Mouse (Mus musculus) liver, postnatal 0 days (tissue): Measurements from ENCODE around the gene Gm49394. TPM values are rescaled to one million over a fixed set of nuclear protein-coding genes. Genes with fewer than 3 reads are reported as not detected.

Experiments
- ATAC-seq: fragments of 200-750 bp; cut with Nextera tagmentation; 2 replicates; pipeline ENCODE4 v1.8.0; 2017; ENCODE audit warnings: mild to moderate bottlenecking, moderate library complexity
- DNase-seq: peaks from one replicate; pipeline ENCODE4 v3.0.0-alpha.2; 2016
- H3K27ac ChIP-seq: fragments of 300-500 bp; sonication (generic); 2 replicates; pipeline ENCODE4 v1.5.1; 2014; ENCODE audit warnings: antibody characterized with exemption, moderate library complexity, mild to moderate bottlenecking, low read depth
- H3K27me3 ChIP-seq: fragments of 300-500 bp; sonication (generic); 2 replicates; pipeline ENCODE4 v1.6.1; 2014; ENCODE audit warnings: low read length, control low read depth, mixed read lengths; ENCODE audit not compliant: insufficient read depth
- H3K36me3 ChIP-seq: fragments of 300-500 bp; sonication (generic); replicated peaks from 2 replicates; pipeline ENCODE4 v1.6.1; 2014; ENCODE audit warnings: mild to moderate bottlenecking, control low read depth, low read length, moderate library complexity, mixed read lengths; ENCODE audit not compliant: insufficient read depth
- H3K4me1 ChIP-seq: fragments of 300-500 bp; sonication (generic); 2 replicates; pipeline ENCODE4 v1.6.1; 2014; ENCODE audit warnings: antibody characterized with exemption, mild to moderate bottlenecking, control low read depth; ENCODE audit not compliant: insufficient read depth
- H3K4me2 ChIP-seq: fragments of 300-500 bp; sonication (generic); 2 replicates; pipeline ENCODE4 v1.6.1; 2014; ENCODE audit warnings: low read depth, mild to moderate bottlenecking, low read length, moderate library complexity, mixed read lengths
- H3K4me3 ChIP-seq: fragments of 300-500 bp; sonication (generic); 2 replicates; pipeline ENCODE4 v1.5.1; 2014; ENCODE audit warnings: low read depth, low read length
- H3K9ac ChIP-seq: fragments of 300-500 bp; sonication (generic); replicated peaks from 2 replicates; pipeline ENCODE4 v1.6.1; 2014; ENCODE audit warnings: mild to moderate bottlenecking, moderate library complexity
- H3K9me3 ChIP-seq: fragments of 300-500 bp; sonication (generic); 2 replicates; pipeline ENCODE4 v1.6.1; 2016; ENCODE audit warnings: mild to moderate bottlenecking, control low read depth, low read length, mixed read lengths
- CTCF ChIP-seq: sonication (generic); IDR thresholded peaks from 2 replicates; pipeline ENCODE4 v1.5.1; 2016; ENCODE audit warnings: antibody characterized with exemption, low read depth
- EP300 ChIP-seq: IDR thresholded peaks from 2 replicates; pipeline ENCODE4 v1.6.1; 2016; ENCODE audit warnings: antibody characterized with exemption, low read depth, mild to moderate bottlenecking
- WGBS: fragments of 180-500 bp; shearing (Covaris S2); extraction: QIAGEN DNeasy Blood & Tissue Kit; methylation state at CpG from one replicate; pipeline ENCODE4 v1.1.7; 2014; ENCODE audit not compliant: insufficient replicate concordance; 5-methylcytosine and 5-hydroxymethylcytosine counted together
- polyA plus RNA-seq: library from polyadenylated mRNA; unstranded; fragments of >200 nt; fragmentation: Nextera tagmentation; extraction: Ambion mirVana; gene quantifications from 2 replicates; pipeline ENCODE4 v1.2.1, GENCODE M21; 2015

The Gm49394 gene
- polyA plus RNA-seq, 1 experiment from 2014 or later, result 0.04 TPM

- Histone ChIP-seq H3K4me3 (peak overlapping the region; percentile 52), H3K27ac (peak overlapping the region; percentile 83), H3K9ac (peak overlapping the region; percentile 59), H3K4me2 (peak overlapping the region; percentile 62), H3K9me3 (no peaks in the 10 kb centered on the region), H3K27me3 (peaks cover 96% of the 10 kb centered on the region), H3K36me3 (no peaks in the 10 kb centered on the region), H3K4me1 (no peaks in the 10 kb centered on the region; the same call in 1 of the 2 replicates)
- no peak for TF ChIP-seq EP300
- no peak for TF ChIP-seq CTCF
- WGBS, result 3% methylated on average over 25 of the region's 25 CpGs
- DNase-seq (no peak), ATAC-seq (no peak)
These were observed 8.7 kb downstream of the Gm49394 start for GRCm38 (mm10) chr7:142661046-142661445.

- Histone ChIP-seq H3K27ac (peak overlapping the region; percentile 83), H3K4me3 (peak overlapping the region; percentile 52), H3K9me3 (no peaks in the 10 kb centered on the region), H3K4me1 (no peaks in the 10 kb centered on the region; the same call in 1 of the 2 replicates), H3K36me3 (no peaks in the 10 kb centered on the region), H3K9ac (peak overlapping the region; percentile 59), H3K27me3 (peaks cover 94% of the 10 kb centered on the region), H3K4me2 (peak overlapping the region; percentile 62)
- no peak for ATAC-seq
- no peak for TF ChIP-seq EP300
- TF ChIP-seq CTCF, result no peak
- WGBS, result under 1% methylated on average over 29 of the region's 29 CpGs
- no peak for DNase-seq
These were observed 9.1 kb downstream of the Gm49394 start for GRCm38 (mm10) chr7:142660651-142660945.

DNA sequence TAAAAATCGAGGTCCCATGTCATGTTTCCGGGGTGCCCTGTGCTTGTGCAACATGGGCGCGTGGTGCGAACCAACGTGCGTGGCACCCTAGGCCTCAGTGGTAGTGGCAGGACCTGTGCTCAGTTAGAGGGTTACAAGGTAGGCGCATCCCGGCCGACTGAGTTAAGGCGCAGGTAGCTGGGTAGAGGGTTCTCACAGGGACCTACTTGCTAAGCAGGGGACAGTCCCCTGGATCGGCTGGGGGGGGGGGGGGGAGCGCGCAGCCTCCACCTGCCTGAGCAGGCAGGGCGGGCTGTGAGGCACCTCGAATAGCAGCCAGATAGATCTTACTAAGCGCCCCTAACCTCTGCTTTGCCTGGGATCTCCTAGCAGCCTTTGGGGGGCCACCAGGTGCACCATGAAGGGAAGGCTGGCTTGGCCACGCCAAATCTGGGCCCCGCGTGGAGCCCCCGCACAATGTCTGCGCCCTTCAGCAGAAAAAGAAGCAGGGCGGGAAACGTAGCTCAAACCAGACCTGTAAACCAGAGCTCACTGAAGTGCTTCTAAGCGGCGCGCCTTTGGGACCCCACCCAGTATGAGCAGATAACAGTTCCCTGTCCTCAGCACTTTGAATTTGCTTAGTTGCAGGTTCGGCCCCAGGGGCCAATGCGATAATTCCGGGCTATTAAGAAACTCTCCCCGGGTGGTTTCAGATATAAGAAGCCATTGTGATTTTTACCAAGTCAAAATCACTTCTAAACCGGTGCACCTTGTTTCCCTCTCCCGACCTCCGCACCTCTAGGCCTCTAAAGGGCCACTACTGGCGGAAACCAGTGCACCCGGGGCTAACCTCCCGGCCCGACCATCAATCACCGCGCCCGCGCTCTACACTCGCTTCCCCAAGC is 9.7 kb downstream of the Gm49394 start:
- H3K27ac ChIP-seq, result peak overlapping the region; percentile 83
- H3K4me3 ChIP-seq, result peak overlapping the region; percentile 52
- no peak for ATAC-seq
- H3K4me1 ChIP-seq, result no peaks in the 10 kb centered on the region; the same call in 1 of the 2 replicates
- WGBS, result 1% methylated on average over 41 of the region's 43 CpGs
- DNase-seq, result no peak
- no peaks in the 10 kb centered on the region for H3K9me3 ChIP-seq
- peaks cover 91% of the 10 kb centered on the region for H3K27me3 ChIP-seq
- TF ChIP-seq EP300 (no peak), CTCF (no peak)
- peak overlapping the region; percentile 59 for H3K9ac ChIP-seq
- no peaks in the 10 kb centered on the region for H3K36me3 ChIP-seq
- peak overlapping the region; percentile 62 for H3K4me2 ChIP-seq

GRCm38 (mm10) chr7:142659181-142659681 is 10.5 kb downstream of the Gm49394 start:
- H3K4me3 ChIP-seq, result peak overlapping the region; percentile 52
- ATAC-seq, result peak; percentile 60
- H3K27ac ChIP-seq, result peak overlapping the region; percentile 83
- no peak for TF ChIP-seq CTCF
- no peak for TF ChIP-seq EP300
- H3K4me1 ChIP-seq, result no peaks in the 10 kb centered on the region; the same call in 1 of the 2 replicates
- H3K9ac ChIP-seq, result peak overlapping the region; percentile 59
- H3K4me2 ChIP-seq, result peak overlapping the region; percentile 62
- peaks cover 91% of the 10 kb centered on the region for H3K27me3 ChIP-seq
- under 1% methylated on average over 26 of the region's 70 CpGs for WGBS
- DNase-seq, result peak; percentile 64
- no peaks in the 10 kb centered on the region for H3K9me3 ChIP-seq
- 0 out of 2 replicates have a peak, but pooled peaks cover 3% of the 10 kb centered on the region for H3K36me3 ChIP-seq

DNA sequence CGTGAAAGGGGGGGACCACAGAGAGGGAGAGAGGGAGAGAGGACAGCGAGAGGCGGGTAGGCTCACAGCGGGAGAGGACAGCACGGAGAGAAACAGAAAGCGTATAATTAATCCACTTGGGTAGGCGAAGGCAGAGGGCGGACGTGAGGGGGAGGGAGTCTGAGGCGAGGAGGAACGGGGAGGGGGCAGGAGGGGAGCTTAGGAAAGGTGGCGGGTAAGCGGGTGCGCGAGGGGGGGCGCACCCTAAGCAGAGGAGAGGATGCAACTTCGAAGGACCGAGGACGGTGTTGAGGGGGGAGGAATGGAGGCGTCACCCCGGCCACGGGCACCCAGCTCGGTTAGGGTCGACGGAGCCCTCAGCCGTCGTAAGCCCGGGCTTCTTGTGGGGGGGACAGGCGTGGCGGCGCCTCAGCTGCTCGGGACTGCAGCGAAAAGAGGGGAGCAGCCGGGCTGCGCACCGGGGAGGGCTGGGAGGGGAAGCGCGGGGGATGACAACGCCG is 11.0 kb downstream of the Gm49394 start:
- TF ChIP-seq CTCF, result no peak
- no peak for TF ChIP-seq EP300
- 1% methylated on average over 20 of the region's 40 CpGs for WGBS
- Histone ChIP-seq H3K36me3 (peaks cover 3% of the 10 kb centered on the region; the same call in 1 of the 2 replicates), H3K4me1 (no peaks in the 10 kb centered on the region; the same call in 1 of the 2 replicates), H3K4me3 (peak overlapping the region; percentile 52), H3K4me2 (peak overlapping the region; percentile 62), H3K27ac (peak overlapping the region; percentile 83), H3K9ac (peak overlapping the region; percentile 58), H3K9me3 (no peaks in the 10 kb centered on the region), H3K27me3 (peaks cover 91% of the 10 kb centered on the region)
- ATAC-seq (no peak), DNase-seq (no peak)
